Comparison of ENCODE assay signal across 10 mouse cellular contexts in genomic region chr2:83739461-83740124, GRCm38 (mm10). TPM values are rescaled to one million over a fixed set of nuclear protein-coding genes. Genes with fewer than 3 reads are reported as not detected.
DNase-seq lines count a peak whose midpoint lies in the region.
"Had no signal": no experiment of that assay in that cellular context is flagged by ENCODE, and none has a peak within 500 bp of the region (broad histone marks: within the 10 kb centered on the region; RNA-seq: fewer than 3 reads in every experiment).

No protein-coding gene starts in this region.

- H3K27me3 ChIP-seq in hindbrain, embryonic 10.5 days (ENCODE audit: insufficient read depth, poor library complexity, severe bottlenecking) = no peaks in the 10 kb centered on the region
- H3K27me3 ChIP-seq: midbrain, embryonic 12.5 days had no signal

- H3K4me3 ChIP-seq in brown adipose tissue, adult 24 weeks (ENCODE audit: insufficient read depth, low read depth, low read length) = no peak overlapping the region
- no peak overlapping the region for H3K4me3 ChIP-seq in hindbrain, embryonic 10.5 days
- H3K4me3 ChIP-seq: midbrain, embryonic 12.5 days had no signal

- WGBS in hindbrain, embryonic 10.5 days = 60% methylated on average over 9 of the region's 9 CpGs

- H3K9me3 ChIP-seq in hindbrain, embryonic 10.5 days = no peaks in the 10 kb centered on the region
- H3K9me3 ChIP-seq: midbrain, embryonic 12.5 days had no signal

- DNase-seq in adrenal gland, postnatal 10 days = peak; percentile 3
- no peak for DNase-seq in adrenal gland, adult (ENCODE audit: inconsistent age in 2 of 2, low spot score in 1 of 2)
- peak; percentile 34 for DNase-seq in kidney, postnatal 10 days
- DNase-seq in kidney, postnatal 25 days = no peak
- peak; percentile 42 for DNase-seq in mesoderm, embryonic 11.5 days (ENCODE audit: low read depth, low spot score)
- no peak for DNase-seq in right cerebral cortex, postnatal 25 days
- no peak for DNase-seq in hindbrain, embryonic 10.5 days (ENCODE audit: low spot score)
- DNase-seq: gastrocnemius, postnatal 14 days had no signal

- peaks cover 29% of the 10 kb centered on the region for H3K36me3 ChIP-seq in hindbrain, embryonic 10.5 days

- H3K27ac ChIP-seq in brown adipose tissue, adult 24 weeks (replicated peaks; ENCODE audit: low read depth, low read length) = 0 out of 2 replicates have a peak overlapping the region, but pooled peaks have one; percentile 32
- no peak overlapping the region for H3K27ac ChIP-seq in hindbrain, embryonic 10.5 days
- H3K27ac ChIP-seq: midbrain, embryonic 12.5 days had no signal

- peaks cover 6% of the 10 kb centered on the region; the same call in 1 of the 2 replicates for H3K4me1 ChIP-seq in brown adipose tissue, adult 24 weeks (ENCODE audit: control insufficient read depth, insufficient read depth, insufficient read length, low read length)
- peaks cover 20% of the 10 kb centered on the region for H3K4me1 ChIP-seq in hindbrain, embryonic 10.5 days (replicated peaks)
- H3K4me1 ChIP-seq: midbrain, embryonic 12.5 days had no signal

RNA-seq across cellular contexts. Expression of gene Itgav, which starts 15.4 kb away (rescaled TPM):
- total RNA-seq in adrenal gland, postnatal 10 days (2021) = 10 to 100 TPM; 72.8 to 77.2 TPM
- polyA plus RNA-seq in brown adipose tissue, adult 24 weeks (2012; ENCODE audit: insufficient read depth, insufficient read length, missing spikeins) = 25.3 and 29.7 TPM in 2 replicates
- polyA plus RNA-seq in hindbrain, embryonic 10.5 days (2016; fragmentation: Nextera tagmentation; extraction: Ambion mirVana) = 31.8 and 32.4 TPM in 2 replicates

Comparison
In these comparisons a context has a peak if more than half of its experiments do, and no peak if none do; other contexts are left out.
1. DNase-seq: peak in adrenal gland, postnatal 10 days (single experiment), kidney, postnatal 10 days (single experiment) and mesoderm, embryonic 11.5 days (single experiment); none in adrenal gland, adult (0 of 2), kidney, postnatal 25 days (0 of 2), right cerebral cortex, postnatal 25 days (single experiment) and hindbrain, embryonic 10.5 days (single experiment).